Mouse (Mus musculus) heart, adult 2 months (tissue): ENCODE results near the gene Fgd5.
A peak's percentile ranks its signal among the peaks of the same experiment; 100 is the strongest.

Experiments used
- CTCF ChIP-seq: fragments of 200-600 bp; IDR thresholded peaks from 2 replicates; pipeline ENCODE4 v1.8.1; 2022; ENCODE audit warnings: antibody characterized with exemption, mild to moderate bottlenecking, moderate library complexity
- EP300 ChIP-seq: fragments of 200-500 bp; IDR thresholded peaks from 2 replicates; pipeline ENCODE4 v1.6.1; 2011; ENCODE audit warnings: low read depth, low read length, control low read depth; ENCODE audit not compliant: insufficient read depth
- POLR2A ChIP-seq: fragments of 200-500 bp; IDR thresholded peaks from 2 replicates; pipeline ENCODE4 v1.6.1; 2011; ENCODE audit warnings: mild to moderate bottlenecking, low read depth, low read length, control low read depth; ENCODE audit not compliant: insufficient read depth

GRCm38 (mm10) chr6:92041271-92041670 is 62.6 kb downstream of the Fgd5 start:
- TF ChIP-seq EP300 (peak; percentile 70; the same call in 1 of the 2 replicates), CTCF (peak; percentile 20; the same call in 1 of the 2 replicates), POLR2A (no peak)
